Mouse (Mus musculus): ENCODE data around the gene Tcp11l2.

The Tcp11l2 gene

DNA sequence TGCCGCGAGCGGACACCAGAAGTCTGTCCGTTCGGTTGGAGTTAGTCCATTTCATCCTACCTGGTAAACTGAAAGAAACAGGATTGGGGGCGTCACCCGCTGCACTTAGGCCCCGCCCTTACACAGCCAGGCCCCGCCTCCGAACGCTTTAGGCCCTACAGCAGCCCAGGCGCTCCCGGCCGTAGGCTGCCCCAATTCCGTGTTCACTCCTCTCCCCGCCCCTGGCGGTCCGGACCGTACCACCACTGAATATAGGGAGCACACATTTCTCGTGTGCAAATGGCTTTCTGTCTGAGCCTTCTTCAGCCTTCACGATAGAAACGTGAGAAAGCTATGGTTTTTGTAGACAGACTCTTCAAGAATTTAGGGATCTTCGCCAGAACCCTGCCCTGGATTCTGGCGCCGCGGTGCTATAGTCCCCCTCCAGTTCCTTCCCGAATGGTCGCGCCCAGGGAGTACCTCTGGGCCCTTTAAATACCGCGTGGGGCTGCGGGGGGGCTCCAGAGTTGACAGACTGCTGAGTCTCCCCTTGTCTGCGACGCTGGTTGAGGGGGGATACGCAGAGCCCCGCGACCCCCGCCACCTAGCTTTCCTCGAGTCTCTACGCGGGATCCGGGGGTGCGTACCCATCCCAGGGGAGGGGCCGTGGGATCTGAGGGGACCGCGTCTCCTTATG is at the start of gene Tcp11l2:
Tcp11l2 (plus strand) TSS at position 232 of the 676 bp plus-strand sequence.
- DNase-seq (ENCODE audit: low read depth, low spot score), result peak; percentile 95

GRCm38 (mm10) chr10:84527070-84527469 is 49.4 kb upstream of the Tcp11l2 start:
- DNase-seq (ENCODE audit: low read depth, low spot score), result no peak

- no peak for DNase-seq (ENCODE audit: low read depth, low spot score)
Measured at GRCm38 (mm10) chr10:84527631-84528030, 48.8 kb upstream of the Tcp11l2 start.

GRCm38 (mm10) chr10:84530388-84530787 is 46.0 kb upstream of the Tcp11l2 start:
- no peak for DNase-seq (ENCODE audit: low read depth, low spot score)

DNA sequence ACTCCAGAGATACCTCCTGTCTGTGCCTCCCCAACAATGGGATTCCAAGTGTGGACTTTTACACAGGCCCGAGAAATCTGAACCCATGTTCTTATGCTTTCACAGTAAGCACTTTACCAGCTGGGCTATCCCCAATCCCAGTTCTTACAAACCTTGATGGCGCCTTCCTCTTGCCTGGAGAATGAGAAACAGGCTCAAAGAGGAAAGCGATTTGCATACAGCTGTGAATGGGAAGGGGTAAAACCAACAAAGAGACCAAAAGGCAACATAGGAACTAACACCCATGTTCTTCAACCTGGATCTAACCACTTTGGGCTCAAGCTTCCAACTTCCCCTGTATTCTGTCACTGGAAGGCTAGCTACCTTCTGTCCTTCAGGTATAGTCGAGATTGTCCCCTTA is 44.9 kb upstream of the Tcp11l2 start:
- no peak for DNase-seq (ENCODE audit: low read depth, low spot score)

- no peak for DNase-seq (ENCODE audit: low read depth, low spot score)
Measured at GRCm38 (mm10) chr10:84532191-84532889, 44.1 kb upstream of the Tcp11l2 start.

DNA sequence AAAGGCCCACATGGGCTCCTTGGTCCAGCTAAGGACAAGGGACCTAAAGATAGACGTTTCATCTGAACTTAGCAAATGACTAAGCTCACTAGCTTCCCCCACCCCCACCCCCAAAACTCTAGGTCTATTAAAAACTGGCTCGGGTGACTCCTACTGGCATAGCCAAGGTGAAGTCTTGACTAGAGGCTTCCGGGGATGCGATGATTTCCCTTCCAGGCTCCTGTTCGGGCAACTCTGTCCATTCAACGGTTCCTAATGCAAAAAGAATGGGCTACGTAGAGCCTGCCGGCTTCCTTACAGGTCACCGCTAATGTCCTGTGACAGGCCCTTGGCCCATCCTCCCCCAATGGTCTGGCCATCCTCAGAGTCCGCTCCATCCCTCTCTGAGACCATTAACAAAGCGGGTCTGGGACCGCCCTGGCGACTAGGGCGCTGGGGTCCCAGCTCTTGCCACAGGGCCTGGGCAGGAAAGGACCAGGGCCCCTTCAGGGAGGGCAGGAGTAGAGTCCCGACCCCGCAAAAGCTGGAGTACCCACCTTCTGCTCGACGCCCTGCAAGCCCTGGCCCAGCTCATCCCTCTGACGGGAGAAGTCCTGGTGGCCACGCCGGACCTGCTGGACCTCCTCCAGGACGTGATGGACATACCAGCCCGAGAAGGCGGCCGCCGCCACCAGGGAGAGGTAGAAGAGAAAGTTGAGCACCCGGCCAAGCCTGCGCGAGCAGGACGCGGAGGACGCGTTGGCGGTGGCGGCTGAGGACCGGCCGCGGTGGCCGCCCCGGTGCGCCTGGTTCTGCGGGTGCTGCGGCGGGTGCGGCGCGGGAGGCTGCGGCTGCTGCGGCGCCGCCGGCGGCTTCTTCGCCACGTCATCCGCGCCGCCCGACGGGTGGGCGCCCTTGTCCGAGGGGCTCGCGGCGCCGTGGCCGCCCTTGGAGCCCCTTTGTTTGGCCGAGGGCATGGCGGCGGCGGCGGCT is 43.2 kb upstream of the Tcp11l2 start:
- DNase-seq (ENCODE audit: low read depth, low spot score), result no peak

DNA sequence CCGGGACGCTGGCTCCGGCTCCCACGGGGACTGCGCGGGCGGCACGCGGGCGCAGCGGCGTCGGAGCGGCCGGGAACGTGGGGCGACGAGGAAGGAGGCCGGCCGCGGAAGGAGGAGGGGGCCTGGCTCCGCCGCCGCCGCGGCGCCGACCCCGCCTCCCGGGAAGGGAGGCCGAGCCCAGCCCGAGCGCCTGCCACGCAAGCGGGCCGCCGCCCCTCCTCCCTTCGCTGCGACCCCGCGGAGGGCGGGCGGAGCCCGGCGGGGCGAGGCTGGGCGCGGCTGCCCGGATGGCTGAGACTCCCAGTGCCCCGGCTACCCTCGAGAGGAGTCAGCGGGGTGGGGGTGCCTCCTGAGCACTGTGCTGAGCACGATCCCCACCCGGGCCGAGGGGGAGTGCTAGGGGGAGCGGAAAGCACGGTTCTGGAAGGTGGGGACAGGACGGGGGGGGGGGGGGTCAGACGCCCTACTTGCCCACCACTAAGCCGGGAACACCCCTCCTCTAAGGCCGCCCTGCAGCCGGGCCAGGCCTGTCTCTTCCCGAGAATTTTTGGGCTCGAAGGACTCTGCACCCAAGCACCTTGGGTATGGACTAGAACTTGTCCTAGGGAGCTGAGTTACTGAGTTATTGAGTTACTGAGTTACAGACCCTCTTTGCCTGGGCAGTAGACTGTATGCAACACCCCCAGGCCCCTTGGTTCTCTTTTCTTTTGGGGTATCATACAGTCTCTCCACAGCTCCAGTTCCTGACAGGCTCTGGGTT is 42.3 kb upstream of the Tcp11l2 start, which contains the start of gene Ckap4:
Ckap4 (minus strand) TSS at position 151 of the 760 bp plus-strand sequence.
- peak; percentile 78 for DNase-seq (ENCODE audit: low read depth, low spot score)

DNA sequence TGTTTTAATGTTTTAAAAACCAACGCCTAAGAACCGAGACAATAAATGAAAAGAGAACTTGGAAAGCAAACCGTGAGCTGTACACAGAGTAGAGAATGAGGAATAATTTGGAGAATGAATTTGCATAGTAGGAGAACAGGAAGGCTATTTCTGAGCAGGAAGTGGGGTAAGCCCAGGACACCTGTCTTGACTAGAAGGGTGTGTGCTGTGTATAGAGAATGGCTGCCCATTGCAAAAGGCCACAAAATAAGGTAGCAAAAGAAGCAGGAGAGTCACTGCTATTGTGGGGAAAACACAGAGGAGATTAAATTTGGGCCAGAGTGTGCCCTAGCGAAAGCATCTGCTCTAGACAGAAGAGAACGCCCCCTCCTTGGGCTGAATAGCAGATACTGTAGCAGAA is 41.0 kb upstream of the Tcp11l2 start:
- no peak for DNase-seq (ENCODE audit: low read depth, low spot score)

GRCm38 (mm10) chr10:84535859-84536258 is 40.6 kb upstream of the Tcp11l2 start:
- no peak for DNase-seq (ENCODE audit: low read depth, low spot score)

- no peak for DNase-seq (ENCODE audit: low read depth, low spot score)
Measured at GRCm38 (mm10) chr10:84539651-84540050, 36.8 kb upstream of the Tcp11l2 start.

- no peak for DNase-seq (ENCODE audit: low read depth, low spot score)
Measured at GRCm38 (mm10) chr10:84542802-84543658, 33.4 kb upstream of the Tcp11l2 start.

DNA sequence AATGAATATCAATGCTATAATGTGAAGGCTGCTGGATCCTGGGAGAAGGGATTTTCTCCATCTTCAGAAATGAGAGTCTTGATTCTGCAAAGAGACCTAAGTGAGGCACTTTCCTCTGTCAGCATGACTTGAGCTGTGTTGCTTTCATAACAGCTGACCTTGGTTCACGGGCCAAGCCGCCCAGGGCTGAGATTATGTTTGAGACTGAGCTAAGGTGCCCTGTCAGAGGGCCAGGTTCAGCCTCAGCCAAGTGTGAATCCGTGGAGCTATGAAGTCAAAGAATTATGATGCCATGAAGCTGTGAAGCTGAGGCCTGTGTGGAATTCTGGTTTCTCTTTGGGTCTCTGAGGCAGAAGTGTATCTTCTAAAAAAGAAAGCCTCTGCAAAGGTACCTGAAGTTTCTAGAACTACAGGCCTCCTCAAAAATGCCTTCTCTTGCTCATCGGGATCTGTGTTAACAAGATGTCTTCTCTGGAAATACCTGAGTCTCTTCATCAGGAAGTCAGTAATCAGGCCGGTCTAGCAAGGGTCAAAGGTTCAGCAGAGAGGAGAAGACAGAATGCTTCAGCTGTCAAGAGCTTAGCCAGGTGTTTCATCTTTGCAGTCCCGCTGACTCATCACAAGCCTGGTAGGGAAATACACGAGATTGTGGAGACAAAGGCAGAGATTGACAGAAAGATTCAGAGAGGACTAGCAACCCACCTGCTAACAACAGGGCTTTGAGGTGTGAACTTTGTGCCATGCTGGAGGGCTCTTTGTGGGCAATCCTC is 31.4 kb upstream of the Tcp11l2 start:
- DNase-seq (ENCODE audit: low read depth, low spot score), result no peak

- no peak for DNase-seq (ENCODE audit: low read depth, low spot score)
Measured at GRCm38 (mm10) chr10:84549146-84549919, 27.1 kb upstream of the Tcp11l2 start.

DNA sequence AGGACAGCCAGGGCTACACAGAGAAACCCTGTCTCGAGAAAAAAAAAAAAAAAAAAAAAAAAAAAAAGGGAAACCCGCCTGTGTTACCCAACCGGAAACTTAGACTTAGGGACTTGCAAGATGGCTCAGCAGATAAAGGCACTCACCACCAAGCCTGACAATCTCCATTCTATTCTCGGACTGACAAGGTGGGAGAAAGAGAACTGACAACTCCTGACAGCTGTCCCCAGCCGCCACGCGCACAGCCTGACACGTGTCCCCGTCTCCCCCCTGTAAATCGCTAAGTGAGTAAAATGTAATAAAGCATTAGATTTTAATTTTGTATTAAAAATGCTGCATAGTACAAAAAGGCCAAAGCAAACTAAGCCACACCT is 26.5 kb upstream of the Tcp11l2 start:
- DNase-seq (ENCODE audit: low read depth, low spot score), result no peak

DNA sequence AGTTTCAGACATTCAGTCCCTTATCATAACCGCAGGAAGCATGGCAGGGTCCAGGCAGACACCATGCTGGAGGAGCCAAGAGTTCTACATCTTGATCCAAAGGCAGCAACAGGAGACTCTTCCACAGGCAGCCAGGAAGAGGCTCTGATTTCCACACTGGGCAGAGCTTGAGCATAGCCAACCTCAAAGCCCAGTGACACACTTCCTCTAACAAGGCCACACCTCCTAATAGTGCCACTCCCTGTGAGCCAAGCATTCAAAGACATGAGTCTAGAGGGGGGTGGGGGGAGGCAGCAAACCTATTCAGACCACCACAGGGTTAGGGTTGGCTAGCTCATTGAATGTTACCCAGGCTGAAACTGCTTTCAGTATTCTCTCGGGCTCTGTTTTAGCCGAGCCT is 24.6 kb upstream of the Tcp11l2 start:
- no peak for DNase-seq (ENCODE audit: low read depth, low spot score)

DNA sequence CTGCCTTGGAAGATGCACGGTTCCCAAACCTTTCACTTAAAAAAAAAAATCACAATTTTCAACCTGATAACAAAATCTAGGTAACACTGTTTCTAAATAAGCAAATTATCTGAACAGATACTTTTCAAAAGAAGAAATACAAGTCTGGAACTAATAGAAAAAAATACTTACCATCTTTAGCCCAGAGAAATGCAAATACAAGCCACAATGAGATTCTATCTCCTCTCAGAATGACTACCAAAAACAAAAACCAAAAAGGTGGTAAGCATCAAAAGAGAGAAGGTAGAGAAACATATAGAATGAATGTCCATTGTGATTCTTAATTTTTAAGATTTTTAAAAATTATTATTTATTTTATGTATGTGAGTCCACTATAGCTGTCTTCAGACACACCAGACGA is 23.9 kb upstream of the Tcp11l2 start:
- no peak for DNase-seq (ENCODE audit: low read depth, low spot score)

DNA sequence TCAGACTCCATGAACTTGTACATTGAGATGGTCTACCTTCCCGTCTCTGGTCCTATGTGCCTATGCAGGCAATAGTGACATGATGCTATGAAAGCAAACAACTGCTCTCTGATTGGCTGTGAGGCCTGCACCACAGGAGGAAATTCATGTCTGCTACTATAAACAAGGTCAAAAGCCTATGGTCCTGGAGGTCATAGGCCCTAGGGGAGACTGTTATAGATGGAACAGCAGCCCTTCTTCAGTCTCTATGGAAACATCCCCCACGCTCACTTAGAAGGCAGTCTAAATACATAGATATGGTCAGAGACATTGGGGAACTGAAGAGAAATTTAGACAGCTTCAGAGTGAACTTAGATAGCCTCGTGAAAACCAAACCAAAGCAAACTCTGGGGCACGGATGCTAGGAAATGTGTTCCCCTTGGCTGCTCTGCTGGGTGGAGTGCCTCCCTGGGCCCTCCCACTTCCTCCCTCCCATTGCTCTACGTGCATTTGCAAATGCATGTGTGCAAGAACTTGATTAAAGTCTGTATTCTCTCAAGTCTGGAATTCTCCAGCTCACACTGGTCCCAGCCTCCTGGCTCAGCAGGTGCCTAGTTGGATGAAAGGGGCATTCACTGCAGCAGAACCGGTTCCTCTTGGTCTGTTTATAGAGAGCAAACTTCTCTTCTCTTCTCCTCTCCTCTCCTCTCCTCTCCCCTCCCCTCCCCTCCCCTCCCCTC is 22.0 kb upstream of the Tcp11l2 start:
- no peak for DNase-seq (ENCODE audit: low read depth, low spot score)

Data from forelimb bud, embryonic 11.5 days (tissue).